Mouse (Mus musculus): Measurements from ENCODE around the gene Fam162a.

GRCm38 (mm10) chr16:36094079-36094478 lies 22.7 kb upstream of the Fam162a start:
- TF ChIP-seq USF2 (IDR thresholded peaks at IDR 0.05; ENCODE audit: borderline replicate concordance in 1 of 2, insufficient read depth in 1 of 2, low read depth in 1 of 2, low read length in 2 of 2) (no peak), TCF12 (IDR thresholded peaks at IDR 0.05; ENCODE audit: low read depth, low read length) (no peak), CHD1 (IDR thresholded peaks at IDR 0.05; ENCODE audit: low read depth, low read length) (no peak), BHLHE40 (IDR thresholded peaks at IDR 0.05; ENCODE audit: borderline replicate concordance, low read depth, low read length) (no peak), EP300 (IDR thresholded peaks at IDR 0.05; ENCODE audit: low read depth in 1 of 2, low read length in 2 of 2) (no peak), MAX (IDR thresholded peaks at IDR 0.05; ENCODE audit: low read length) (no peak), POLR2A (IDR thresholded peaks at IDR 0.05; ENCODE audit: control insufficient read depth in 1 of 2, insufficient read depth in 1 of 2, low read depth in 1 of 2, low read length in 2 of 2, poor library complexity in 1 of 2) (no peak), POLR2AphosphoS5 (IDR thresholded peaks at IDR 0.05; ENCODE audit: borderline replicate concordance, low read depth, low read length) (no peak)
